Mouse (Mus musculus): ENCODE results near the gene Tmem266. TPM values are rescaled to one million over a fixed set of nuclear protein-coding genes. Genes with fewer than 3 reads are reported as not detected.

Tmem266 gene
- polyA plus RNA-seq, 1 experiment from 2014 or later = 7.0 TPM

GRCm38 (mm10) chr9:55402276-55402675, 75.6 kb downstream of the Tmem266 start:
- Histone ChIP-seq H3K27ac (ENCODE audit: low read length) (no peak overlapping the region), H3K9me3 (replicated peaks; ENCODE audit: control insufficient read depth, low read length, poor library complexity, severe bottlenecking) (no peaks in the 10 kb centered on the region)
- WGBS = 83% methylated on average over 7 of the region's 7 CpGs

GRCm38 (mm10) chr9:55404256-55404655, 77.5 kb downstream of the Tmem266 start:
- WGBS = 86% methylated on average over 4 of the region's 4 CpGs

More at GRCm38 (mm10) chr9:55402276-55402675, 75.6 kb downstream of the Tmem266 start:
- Histone ChIP-seq H3K4me3 (ENCODE audit: low read depth, low read length) (no peak overlapping the region), H3K4me1 (ENCODE audit: control insufficient read depth, insufficient read depth, low read length) (no peaks in the 10 kb centered on the region), H3K36me3 (ENCODE audit: control insufficient read depth, insufficient read depth, low read length) (0 out of 2 replicates have a peak, but pooled peaks cover 3% of the 10 kb centered on the region), H3K27me3 (ENCODE audit: control insufficient read depth, insufficient read depth, low read depth, low read length) (no peaks in the 10 kb centered on the region), H3K9ac (ENCODE audit: low read depth, low read length) (no peak overlapping the region), H3K4me2 (ENCODE audit: low read length) (no peak overlapping the region)
- no peak for ATAC-seq

GRCm38 (mm10) chr9:55404976-55405702, 78.4 kb downstream of the Tmem266 start:
- no peak for ATAC-seq
- H3K4me2 ChIP-seq (ENCODE audit: low read length) = no peak overlapping the region
- 75% methylated on average over 6 of the region's 6 CpGs for WGBS

More at GRCm38 (mm10) chr9:55404256-55404655, 77.5 kb downstream of the Tmem266 start:
- no peak for ATAC-seq
- H3K4me3 ChIP-seq (ENCODE audit: low read depth, low read length) = no peak overlapping the region
- no peaks in the 10 kb centered on the region for H3K27me3 ChIP-seq (ENCODE audit: control insufficient read depth, insufficient read depth, low read depth, low read length)
- no peak overlapping the region for H3K4me2 ChIP-seq (ENCODE audit: low read length)
- H3K9ac ChIP-seq (ENCODE audit: low read depth, low read length) = no peak overlapping the region
- no peaks in the 10 kb centered on the region for H3K9me3 ChIP-seq (replicated peaks; ENCODE audit: control insufficient read depth, low read length, poor library complexity, severe bottlenecking)
- H3K36me3 ChIP-seq (ENCODE audit: control insufficient read depth, insufficient read depth, low read length) = 0 out of 2 replicates have a peak, but pooled peaks cover 3% of the 10 kb centered on the region
- H3K4me1 ChIP-seq (ENCODE audit: control insufficient read depth, insufficient read depth, low read length) = 0 out of 2 replicates have a peak, but pooled peaks cover 6% of the 10 kb centered on the region
- H3K27ac ChIP-seq (ENCODE audit: low read length) = no peak overlapping the region

DNA sequence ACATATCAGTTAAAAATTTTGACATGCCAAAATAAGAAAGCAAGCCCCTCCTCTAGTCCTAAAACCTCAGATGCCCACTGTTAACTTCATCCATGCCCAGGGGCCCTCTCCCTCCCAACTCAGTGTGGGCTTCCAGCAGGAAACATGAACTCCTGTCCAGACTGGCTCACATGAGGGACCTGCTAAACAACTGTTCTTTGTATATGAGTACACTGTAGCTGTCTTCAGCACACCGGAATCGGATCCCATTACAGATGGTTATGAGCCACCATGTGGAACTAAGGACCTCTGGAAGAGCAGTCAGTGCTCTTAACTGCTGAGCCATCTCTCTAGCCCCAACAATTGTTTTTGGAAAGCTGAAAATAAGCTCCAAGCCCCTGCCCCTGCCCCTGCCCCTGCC, 80.1 kb downstream of the Tmem266 start:
- ATAC-seq = no peak
- H3K27ac ChIP-seq (ENCODE audit: low read length) = no peak overlapping the region
- no peaks in the 10 kb centered on the region for H3K36me3 ChIP-seq (ENCODE audit: control insufficient read depth, insufficient read depth, low read length)
- no peaks in the 10 kb centered on the region for H3K27me3 ChIP-seq (ENCODE audit: control insufficient read depth, insufficient read depth, low read depth, low read length)
- H3K4me1 ChIP-seq (ENCODE audit: control insufficient read depth, insufficient read depth, low read length) = 0 out of 2 replicates have a peak, but pooled peaks cover 6% of the 10 kb centered on the region
- H3K4me3 ChIP-seq (ENCODE audit: low read depth, low read length) = no peak overlapping the region
- no peak overlapping the region for H3K9ac ChIP-seq (ENCODE audit: low read depth, low read length)
- 84% methylated on average over 2 of the region's 2 CpGs for WGBS
- H3K9me3 ChIP-seq (replicated peaks; ENCODE audit: control insufficient read depth, low read length, poor library complexity, severe bottlenecking) = no peaks in the 10 kb centered on the region
- H3K4me2 ChIP-seq (ENCODE audit: low read length) = no peak overlapping the region

More at GRCm38 (mm10) chr9:55404976-55405702, 78.4 kb downstream of the Tmem266 start:
- no peaks in the 10 kb centered on the region for H3K27me3 ChIP-seq (ENCODE audit: control insufficient read depth, insufficient read depth, low read depth, low read length)
- 0 out of 2 replicates have a peak, but pooled peaks cover 6% of the 10 kb centered on the region for H3K4me1 ChIP-seq (ENCODE audit: control insufficient read depth, insufficient read depth, low read length)
- no peak overlapping the region for H3K9ac ChIP-seq (ENCODE audit: low read depth, low read length)
- H3K4me3 ChIP-seq (ENCODE audit: low read depth, low read length) = no peak overlapping the region
- 0 out of 2 replicates have a peak, but pooled peaks cover under 1% of the 10 kb centered on the region for H3K36me3 ChIP-seq (ENCODE audit: control insufficient read depth, insufficient read depth, low read length)
- H3K27ac ChIP-seq (ENCODE audit: low read length) = no peak overlapping the region
- no peaks in the 10 kb centered on the region for H3K9me3 ChIP-seq (replicated peaks; ENCODE audit: control insufficient read depth, low read length, poor library complexity, severe bottlenecking)

- Histone ChIP-seq H3K27me3 (ENCODE audit: control insufficient read depth, insufficient read depth, low read depth, low read length) (no peaks in the 10 kb centered on the region), H3K4me3 (ENCODE audit: low read depth, low read length) (no peak overlapping the region), H3K4me1 (ENCODE audit: control insufficient read depth, insufficient read depth, low read length) (0 out of 2 replicates have a peak, but pooled peaks cover 6% of the 10 kb centered on the region), H3K4me2 (ENCODE audit: low read length) (no peak overlapping the region), H3K36me3 (ENCODE audit: control insufficient read depth, insufficient read depth, low read length) (no peaks in the 10 kb centered on the region), H3K9me3 (replicated peaks; ENCODE audit: control insufficient read depth, low read length, poor library complexity, severe bottlenecking) (no peaks in the 10 kb centered on the region), H3K9ac (ENCODE audit: low read depth, low read length) (no peak overlapping the region), H3K27ac (ENCODE audit: low read length) (no peak overlapping the region)
- ATAC-seq = peak; percentile 39; the same call in 1 of the 2 replicates
- WGBS = 8% methylated on average over 4 of the region's 4 CpGs
Measured at GRCm38 (mm10) chr9:55408851-55409250, 82.1 kb downstream of the Tmem266 start.

DNA sequence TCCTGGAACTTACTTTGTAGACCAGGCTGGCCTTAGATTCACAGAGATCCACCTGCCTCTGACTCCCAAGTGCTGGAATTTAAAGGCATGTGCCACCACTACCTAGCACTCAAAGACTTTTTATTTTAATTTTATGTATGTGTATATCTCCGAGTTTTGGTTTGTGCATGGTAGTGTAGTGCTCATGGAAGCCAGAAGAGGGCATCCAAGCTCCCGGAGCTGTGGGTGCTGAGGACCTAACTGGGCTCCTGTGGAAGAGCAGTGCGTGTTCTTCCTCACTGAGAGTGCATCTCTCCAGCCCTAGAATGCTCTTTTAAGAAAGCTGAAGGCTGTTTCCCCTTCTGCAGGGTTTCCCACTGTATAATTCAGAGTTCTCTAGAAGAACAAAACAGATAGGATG, 83.1 kb downstream of the Tmem266 start:
- no peak overlapping the region for H3K9ac ChIP-seq (ENCODE audit: low read depth, low read length)
- H3K27me3 ChIP-seq (ENCODE audit: control insufficient read depth, insufficient read depth, low read depth, low read length) = no peaks in the 10 kb centered on the region
- WGBS = 59% methylated on average over 3 of the region's 3 CpGs
- 0 out of 2 replicates have a peak, but pooled peaks cover 6% of the 10 kb centered on the region for H3K4me1 ChIP-seq (ENCODE audit: control insufficient read depth, insufficient read depth, low read length)
- ATAC-seq = no peak
- no peak overlapping the region for H3K4me2 ChIP-seq (ENCODE audit: low read length)
- H3K36me3 ChIP-seq (ENCODE audit: control insufficient read depth, insufficient read depth, low read length) = no peaks in the 10 kb centered on the region
- no peaks in the 10 kb centered on the region for H3K9me3 ChIP-seq (replicated peaks; ENCODE audit: control insufficient read depth, low read length, poor library complexity, severe bottlenecking)
- no peak overlapping the region for H3K4me3 ChIP-seq (ENCODE audit: low read depth, low read length)
- H3K27ac ChIP-seq (ENCODE audit: low read length) = no peak overlapping the region

- H3K36me3 ChIP-seq (ENCODE audit: control insufficient read depth, insufficient read depth, low read length) = no peaks in the 10 kb centered on the region
- no peak overlapping the region for H3K9ac ChIP-seq (ENCODE audit: low read depth, low read length)
- H3K4me1 ChIP-seq (ENCODE audit: control insufficient read depth, insufficient read depth, low read length) = 0 out of 2 replicates have a peak, but pooled peaks cover 6% of the 10 kb centered on the region
- no peaks in the 10 kb centered on the region for H3K27me3 ChIP-seq (ENCODE audit: control insufficient read depth, insufficient read depth, low read depth, low read length)
- ATAC-seq = no peak
- H3K4me2 ChIP-seq (ENCODE audit: low read length) = no peak overlapping the region
- H3K27ac ChIP-seq (ENCODE audit: low read length) = no peak overlapping the region
- no peaks in the 10 kb centered on the region for H3K9me3 ChIP-seq (replicated peaks; ENCODE audit: control insufficient read depth, low read length, poor library complexity, severe bottlenecking)
- H3K4me3 ChIP-seq (ENCODE audit: low read depth, low read length) = no peak overlapping the region
- 78% methylated on average over 6 of the region's 6 CpGs for WGBS
Measured at GRCm38 (mm10) chr9:55410430-55410829, 83.7 kb downstream of the Tmem266 start.

- H3K4me3 ChIP-seq (ENCODE audit: low read depth, low read length) = no peak overlapping the region
Measured at GRCm38 (mm10) chr9:55411154-55411553, 84.4 kb downstream of the Tmem266 start.

GRCm38 (mm10) chr9:55421786-55422185, 95.1 kb downstream of the Tmem266 start:
- WGBS = 96% methylated on average over 3 of the region's 3 CpGs
- no peak for ATAC-seq
- Histone ChIP-seq H3K4me3 (ENCODE audit: low read depth, low read length) (no peak overlapping the region), H3K27me3 (ENCODE audit: control insufficient read depth, insufficient read depth, low read depth, low read length) (no peaks in the 10 kb centered on the region), H3K4me2 (ENCODE audit: low read length) (no peak overlapping the region), H3K27ac (ENCODE audit: low read length) (no peak overlapping the region), H3K9me3 (replicated peaks; ENCODE audit: control insufficient read depth, low read length, poor library complexity, severe bottlenecking) (no peaks in the 10 kb centered on the region), H3K36me3 (ENCODE audit: control insufficient read depth, insufficient read depth, low read length) (0 out of 2 replicates have a peak, but pooled peaks cover 5% of the 10 kb centered on the region), H3K9ac (ENCODE audit: low read depth, low read length) (no peak overlapping the region), H3K4me1 (ENCODE audit: control insufficient read depth, insufficient read depth, low read length) (no peaks in the 10 kb centered on the region)

More at GRCm38 (mm10) chr9:55411154-55411553, 84.4 kb downstream of the Tmem266 start:
- no peaks in the 10 kb centered on the region for H3K9me3 ChIP-seq (replicated peaks; ENCODE audit: control insufficient read depth, low read length, poor library complexity, severe bottlenecking)
- H3K36me3 ChIP-seq (ENCODE audit: control insufficient read depth, insufficient read depth, low read length) = no peaks in the 10 kb centered on the region
- no peak overlapping the region for H3K9ac ChIP-seq (ENCODE audit: low read depth, low read length)
- no peak for ATAC-seq
- H3K4me2 ChIP-seq (ENCODE audit: low read length) = no peak overlapping the region
- WGBS = 46% methylated on average over 6 of the region's 6 CpGs
- no peak overlapping the region for H3K27ac ChIP-seq (ENCODE audit: low read length)
- no peaks in the 10 kb centered on the region for H3K27me3 ChIP-seq (ENCODE audit: control insufficient read depth, insufficient read depth, low read depth, low read length)
- H3K4me1 ChIP-seq (ENCODE audit: control insufficient read depth, insufficient read depth, low read length) = 0 out of 2 replicates have a peak, but pooled peaks cover 6% of the 10 kb centered on the region

All from midbrain, embryonic 16.5 days (tissue).